Mouse (Mus musculus) embryonic facial prominence, embryonic 14.5 days (tissue): ENCODE data around the gene Klhl22. TPM values are rescaled to one million over a fixed set of nuclear protein-coding genes. Genes with fewer than 3 reads are reported as not detected.
A peak's percentile ranks its signal among the peaks of the same experiment; 100 is the strongest.

Experiments used
- ATAC-seq: fragments of 200-750 bp; cut with Nextera tagmentation; 2 replicates; pipeline ENCODE4 v1.8.0; 2017; ENCODE audit warnings: low read depth, moderate number of reproducible peaks, moderate TSS enrichment
- DNase-seq: peaks from one replicate; pipeline ENCODE4 v3.0.0-alpha.2; 2015; ENCODE audit warnings: low spot score
- H3K27ac ChIP-seq: fragments of 300-500 bp; sonication (generic); replicated peaks from 2 replicates; pipeline ENCODE4 v1.5.1; 2014; ENCODE audit warnings: low read depth, mild to moderate bottlenecking, low read length, moderate library complexity
- H3K27me3 ChIP-seq: fragments of 300-500 bp; sonication (generic); replicated peaks from 2 replicates; pipeline ENCODE4 v1.6.1; 2014; ENCODE audit warnings: low read length; ENCODE audit not compliant: control insufficient read depth, insufficient read depth
- H3K36me3 ChIP-seq: fragments of 300-500 bp; sonication (generic); 2 replicates; pipeline ENCODE4 v1.6.1; 2014; ENCODE audit warnings: low read length, mixed read lengths; ENCODE audit not compliant: control insufficient read depth, insufficient read depth
- H3K4me1 ChIP-seq: fragments of 300-500 bp; sonication (generic); 2 replicates; pipeline ENCODE4 v1.6.1; 2014; ENCODE audit warnings: antibody characterized with exemption, low read length; ENCODE audit not compliant: control insufficient read depth, insufficient read depth
- H3K4me2 ChIP-seq: fragments of 300-500 bp; sonication (generic); 2 replicates; pipeline ENCODE4 v1.6.1; 2014; ENCODE audit warnings: low read depth, mild to moderate bottlenecking, low read length, moderate library complexity, mixed read lengths
- H3K4me3 ChIP-seq: fragments of 300-500 bp; sonication (generic); 2 replicates; pipeline ENCODE4 v1.5.1; 2014; ENCODE audit warnings: low read depth, mild to moderate bottlenecking, low read length
- H3K9ac ChIP-seq: fragments of 300-500 bp; sonication (generic); 2 replicates; pipeline ENCODE4 v1.6.1; 2014; ENCODE audit warnings: low read depth, mild to moderate bottlenecking, low read length, moderate library complexity, mixed read lengths
- H3K9me3 ChIP-seq: fragments of 300-500 bp; sonication (generic); 2 replicates; pipeline ENCODE4 v1.6.1; 2016; ENCODE audit warnings: low read length; ENCODE audit not compliant: control insufficient read depth
- WGBS: fragments of 180-500 bp; shearing (Covaris S2); extraction: QIAGEN DNeasy Blood & Tissue Kit; methylation state at CpG from one replicate; pipeline ENCODE4 v1.1.7; 2014; 5-methylcytosine and 5-hydroxymethylcytosine counted together
- polyA plus RNA-seq: library from polyadenylated mRNA; unstranded; fragments of >200 nt; fragmentation: Nextera tagmentation; extraction: Ambion mirVana; gene quantifications from 2 replicates; pipeline ENCODE4 v1.2.1, GENCODE M21; 2014

The Klhl22 gene
- 77.1 and 90.9 TPM in 2 replicates for polyA plus RNA-seq

DNA sequence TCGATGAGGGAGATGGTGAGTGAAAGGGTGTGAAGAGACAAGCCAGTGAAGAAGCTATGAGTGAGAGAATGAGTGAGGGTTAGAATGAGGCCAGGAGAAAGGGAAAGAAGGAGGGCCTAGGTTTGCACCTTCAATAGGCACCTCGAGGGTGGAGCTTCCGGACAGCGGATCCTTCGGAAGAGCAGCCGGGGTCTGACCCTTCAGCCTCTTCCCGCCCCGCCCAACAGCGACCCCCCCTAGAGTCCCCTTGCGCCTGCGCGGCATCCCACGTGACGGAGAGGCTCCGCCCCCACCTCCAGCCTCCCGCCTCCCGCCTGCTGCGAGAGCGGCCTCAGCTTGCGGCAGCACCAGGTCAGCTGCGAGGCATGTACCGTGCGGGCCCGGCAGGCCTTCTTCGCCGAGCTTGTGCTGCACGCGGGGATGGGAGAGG is at the start of gene Klhl22:
TSS of gene Klhl22 (plus strand) at position 275 of the 430 bp plus-strand sequence.
- Histone ChIP-seq H3K9me3 (no peaks in the 10 kb centered on the region), H3K27ac (peak within 1 kb of the TSS; percentile 85), H3K36me3 (peaks cover 18% of the 10 kb centered on the region; the same call in 1 of the 2 replicates), H3K27me3 (no peaks in the 10 kb centered on the region), H3K9ac (peak within 1 kb of the TSS; percentile 95), H3K4me3 (peak within 1 kb of the TSS; percentile 86), H3K4me2 (peak within 1 kb of the TSS; percentile 82), H3K4me1 (peaks cover 25% of the 10 kb centered on the region)
- ATAC-seq (peak; percentile 97), DNase-seq (peak; percentile 94)
- WGBS = 3% methylated on average over 7 of the region's 28 CpGs

- Histone ChIP-seq H3K36me3 (no peaks in the 10 kb centered on the region), H3K4me2 (no peak overlapping the region), H3K27me3 (no peaks in the 10 kb centered on the region), H3K4me3 (no peak overlapping the region), H3K9me3 (no peaks in the 10 kb centered on the region), H3K27ac (no peak overlapping the region), H3K9ac (no peak overlapping the region), H3K4me1 (peaks cover 11% of the 10 kb centered on the region)
- 94% methylated on average over 1 of the region's 1 CpGs for WGBS
- DNase-seq = no peak
- ATAC-seq = no peak
Measured at GRCm38 (mm10) chr16:17717791-17718190, 41.6 kb upstream of the Klhl22 start.

DNA sequence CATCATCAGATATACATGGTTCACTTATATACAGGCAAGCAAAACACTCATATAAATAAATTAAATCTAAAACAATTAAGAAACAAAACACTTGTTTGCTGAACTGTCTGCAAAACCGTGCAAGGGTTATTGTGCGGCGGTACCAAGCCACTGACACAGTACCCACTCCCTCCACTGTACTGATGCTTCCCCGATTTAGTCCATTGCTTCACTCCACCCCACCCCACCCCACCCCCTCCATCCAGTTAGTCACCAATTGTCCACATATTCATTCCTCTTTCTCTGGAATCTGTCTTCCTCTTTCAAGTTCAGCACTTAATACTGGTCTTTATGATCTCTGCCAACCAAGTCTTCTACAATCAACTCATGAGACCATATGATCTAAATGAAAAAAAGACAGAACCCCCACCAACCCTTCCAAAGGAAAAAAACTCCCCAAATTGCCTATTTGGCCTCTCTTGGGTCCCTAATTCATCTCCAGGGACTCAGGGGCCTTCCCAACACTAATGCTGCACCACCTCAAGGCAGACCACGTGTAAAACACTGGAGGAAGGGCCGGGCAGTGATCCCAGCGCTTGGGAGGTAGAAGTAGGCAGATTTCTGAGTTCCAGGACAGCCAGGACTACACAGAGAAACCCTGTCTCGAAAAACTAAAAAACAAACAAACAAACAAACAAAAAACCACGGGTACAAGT is 38.2 kb upstream of the Klhl22 start:
- DNase-seq = no peak
- no peaks in the 10 kb centered on the region for H3K9me3 ChIP-seq
- H3K27ac ChIP-seq = no peak overlapping the region
- H3K4me3 ChIP-seq = peak overlapping the region; percentile 92
- H3K9ac ChIP-seq = peak overlapping the region; percentile 95
- H3K36me3 ChIP-seq = no peaks in the 10 kb centered on the region
- no peak for ATAC-seq
- H3K27me3 ChIP-seq = no peaks in the 10 kb centered on the region
- H3K4me2 ChIP-seq = peak overlapping the region; percentile 80
- peaks cover 11% of the 10 kb centered on the region for H3K4me1 ChIP-seq
- 61% methylated on average over 9 of the region's 9 CpGs for WGBS

GRCm38 (mm10) chr16:17721822-17722460 is 37.5 kb upstream of the Klhl22 start:
- no peaks in the 10 kb centered on the region for H3K36me3 ChIP-seq
- H3K9ac ChIP-seq = peak overlapping the region; percentile 95
- ATAC-seq = 0 out of 2 replicates have a peak, but pooled peaks have one; percentile 14
- WGBS = 5% methylated on average over 10 of the region's 10 CpGs
- no peaks in the 10 kb centered on the region for H3K9me3 ChIP-seq
- H3K27ac ChIP-seq = peak overlapping the region; percentile 81
- H3K4me2 ChIP-seq = peak overlapping the region; percentile 80
- DNase-seq = no peak
- H3K27me3 ChIP-seq = no peaks in the 10 kb centered on the region
- H3K4me3 ChIP-seq = peak overlapping the region; percentile 92
- H3K4me1 ChIP-seq = peaks cover 11% of the 10 kb centered on the region

DNA sequence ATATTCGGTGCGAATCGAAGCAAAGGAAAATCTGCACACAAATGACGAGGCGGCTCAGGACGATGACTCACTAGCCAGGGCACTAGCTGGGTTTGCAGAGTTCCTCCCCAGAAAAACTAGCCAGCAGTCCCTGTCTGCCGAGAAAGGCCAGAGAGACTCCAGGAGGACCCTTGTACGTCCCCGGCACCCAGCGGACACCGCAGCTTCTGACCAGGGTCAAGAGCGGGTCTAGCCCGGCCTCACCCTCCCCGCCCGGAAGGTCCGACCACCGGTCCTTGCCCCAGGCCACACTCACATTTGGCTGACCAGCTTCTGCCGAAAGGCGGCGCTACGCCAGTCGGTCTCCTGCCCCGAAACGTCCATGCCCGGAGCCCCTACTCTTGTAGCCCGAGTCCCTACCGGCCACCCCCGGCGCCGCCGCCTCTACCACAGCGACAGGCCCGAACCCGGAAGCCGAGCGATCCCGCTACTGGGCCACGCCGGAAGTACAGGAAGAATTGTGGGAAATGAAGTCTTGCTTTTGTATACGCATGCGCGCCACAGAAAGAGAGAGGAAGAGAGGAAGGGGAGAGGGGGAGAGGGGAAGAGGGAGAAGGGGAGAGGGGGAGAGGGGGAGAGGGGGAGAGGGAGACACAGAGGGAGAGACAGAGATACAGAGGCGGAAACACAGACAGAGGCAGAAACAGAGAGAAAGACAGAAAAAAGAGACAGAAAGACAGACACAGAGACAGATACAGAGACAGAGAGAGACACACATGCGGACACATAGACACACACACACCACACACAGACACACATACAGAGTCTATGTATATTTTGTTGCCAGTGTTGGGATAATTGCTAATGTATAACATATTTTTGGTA is 36.7 kb upstream of the Klhl22 start:
- peak overlapping the region; percentile 92 for H3K4me3 ChIP-seq
- no peaks in the 10 kb centered on the region for H3K9me3 ChIP-seq
- H3K4me1 ChIP-seq = peaks cover 11% of the 10 kb centered on the region
- ATAC-seq (peak; percentile 94), DNase-seq (peak; percentile 96)
- H3K9ac ChIP-seq = peak overlapping the region; percentile 95
- peak overlapping the region; percentile 81 for H3K27ac ChIP-seq
- no peaks in the 10 kb centered on the region for H3K27me3 ChIP-seq
- 3% methylated on average over 39 of the region's 44 CpGs for WGBS
- no peaks in the 10 kb centered on the region for H3K36me3 ChIP-seq
- peak overlapping the region; percentile 80 for H3K4me2 ChIP-seq

GRCm38 (mm10) chr16:17723325-17723626 is 36.1 kb upstream of the Klhl22 start:
- ATAC-seq (no peak), DNase-seq (no peak)
- no peak overlapping the region for H3K9ac ChIP-seq

DNA sequence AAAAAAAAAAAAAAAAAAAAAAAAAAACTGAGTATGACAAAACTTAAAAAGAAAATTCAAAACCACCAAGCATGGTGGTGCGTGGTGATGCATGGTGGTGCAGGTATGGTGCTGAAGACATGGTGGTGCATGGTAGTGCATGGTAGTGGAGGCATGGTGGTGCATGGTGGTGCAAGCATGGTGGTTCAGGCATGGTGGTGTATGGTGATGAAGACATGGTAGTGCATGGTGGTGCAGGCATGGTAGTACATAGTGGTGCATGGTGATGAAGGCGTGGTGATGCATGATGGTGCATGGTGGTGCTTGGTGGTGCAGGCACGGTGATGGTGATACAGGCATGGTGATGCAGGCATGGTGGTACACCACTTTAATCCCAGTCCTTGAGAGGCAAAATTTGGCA is 35.0 kb upstream of the Klhl22 start:
- ATAC-seq = no peak
- 96% methylated on average over 3 of the region's 3 CpGs for WGBS
- Histone ChIP-seq H3K4me3 (no peak overlapping the region), H3K9ac (no peak overlapping the region), H3K9me3 (no peaks in the 10 kb centered on the region), H3K36me3 (no peaks in the 10 kb centered on the region), H3K4me1 (peaks cover 11% of the 10 kb centered on the region), H3K27me3 (no peaks in the 10 kb centered on the region), H3K4me2 (no peak overlapping the region), H3K27ac (no peak overlapping the region)
- DNase-seq = no peak

More at GRCm38 (mm10) chr16:17723325-17723626, 36.1 kb upstream of the Klhl22 start:
- no peaks in the 10 kb centered on the region for H3K36me3 ChIP-seq
- H3K4me1 ChIP-seq = peaks cover 11% of the 10 kb centered on the region
- H3K9me3 ChIP-seq = no peaks in the 10 kb centered on the region
- peak overlapping the region; percentile 48 for H3K4me2 ChIP-seq
- H3K27me3 ChIP-seq = no peaks in the 10 kb centered on the region
- H3K27ac ChIP-seq = no peak overlapping the region; the same call in 1 of the 2 replicates
- peak overlapping the region; percentile 92; the same call in 1 of the 2 replicates for H3K4me3 ChIP-seq
- 63% methylated on average over 1 of the region's 1 CpGs for WGBS

- WGBS = 17% methylated on average over 5 of the region's 5 CpGs
- DNase-seq (peak; percentile 81), ATAC-seq (no peak)
- Histone ChIP-seq H3K36me3 (no peaks in the 10 kb centered on the region), H3K4me2 (peak overlapping the region; percentile 10; the same call in 1 of the 2 replicates), H3K9me3 (no peaks in the 10 kb centered on the region), H3K9ac (no peak overlapping the region), H3K4me1 (no peaks in the 10 kb centered on the region), H3K27me3 (no peaks in the 10 kb centered on the region), H3K4me3 (no peak overlapping the region), H3K27ac (no peak overlapping the region)
Measured at GRCm38 (mm10) chr16:17727179-17727861, 32.1 kb upstream of the Klhl22 start.
